ENCODE assay signal across 9 mouse cellular contexts in the genomic region with DNA sequence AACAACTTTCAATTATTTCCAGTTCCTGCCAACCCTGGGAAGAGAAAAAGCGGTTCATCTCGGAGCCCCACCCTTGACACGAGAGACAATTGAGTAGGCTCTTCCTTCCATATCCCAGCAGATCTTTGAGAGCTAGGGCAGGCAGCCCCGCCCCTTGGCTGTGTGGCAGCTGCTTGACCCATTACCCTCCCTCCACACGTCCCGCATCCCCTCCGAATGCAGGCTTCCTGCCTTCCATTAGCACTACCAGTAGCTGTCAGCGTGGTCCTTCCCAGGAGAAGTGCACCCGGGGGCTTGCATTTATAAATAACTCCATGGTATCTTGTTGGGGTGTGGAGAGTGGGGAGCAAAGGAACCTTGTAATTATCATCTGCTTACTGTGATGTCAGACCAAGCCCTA. TPM values are rescaled to one million over a fixed set of nuclear protein-coding genes. Genes with fewer than 3 reads are reported as not detected.
A peak's percentile ranks its signal among the peaks of the same experiment; 100 is the strongest.
DNase-seq lines count a peak whose midpoint lies in the region; ATAC-seq and TF ChIP-seq lines count a peak whose summit lies in the region.
"Had no signal": no experiment of that assay in that cellular context is flagged by ENCODE, and none has a peak within 500 bp of the region (broad histone marks: within the 10 kb centered on the region; RNA-seq: fewer than 3 reads in every experiment).

No protein-coding gene starts in this region.

- H3K9ac ChIP-seq in lung, embryonic 16.5 days (ENCODE audit: low read length), result no peak overlapping the region
- H3K9ac ChIP-seq: limb, embryonic 15.5 days had no signal

- H3K9me3 ChIP-seq in lung, embryonic 16.5 days (ENCODE audit: control insufficient read depth, low read length), result no peaks in the 10 kb centered on the region
- H3K9me3 ChIP-seq: limb, embryonic 15.5 days had no signal

- peak overlapping the region; percentile 26; the same call in 1 of the 2 replicates for H3K27ac ChIP-seq in lung, embryonic 16.5 days (ENCODE audit: low read length)
- H3K27ac ChIP-seq: limb, embryonic 15.5 days had no signal

- TF ChIP-seq CTCF in brain, embryonic 14.5 days (IDR thresholded peaks at IDR 0.05; ENCODE audit: borderline replicate concordance, extremely low read depth, insufficient read depth, insufficient read length), result no peak

- peaks cover 15% of the 10 kb centered on the region for H3K4me1 ChIP-seq in lung, embryonic 16.5 days (replicated peaks; ENCODE audit: control insufficient read depth, insufficient read depth, low read length)

- no peak for ATAC-seq in lung, embryonic 16.5 days (ENCODE audit: low read depth)
- no peak for ATAC-seq in frontal cortex, adult (ENCODE audit: low TSS enrichment)

- TF ChIP-seq POLR2A in brain, embryonic 14.5 days (IDR thresholded peaks at IDR 0.05; ENCODE audit: borderline replicate concordance, extremely low read depth, insufficient read depth, insufficient read length, poor library complexity, severe bottlenecking), result no peak

- DNase-seq in cerebellum, adult 9-11 months, result peak; percentile 51
- DNase-seq in cerebellum, postnatal 4 days (ENCODE audit: low spot score in 2 of 2), result no peak
- peak; percentile 65 for DNase-seq in brain, embryonic 14.5 days (ENCODE audit: low read depth)
- DNase-seq in heart, postnatal 4 days, result peak; percentile 24
- DNase-seq in thymus, postnatal 25 days, result no peak
- DNase-seq in cerebellum, postnatal 14 days, result no peak

- no peaks in the 10 kb centered on the region for H3K36me3 ChIP-seq in lung, embryonic 16.5 days (ENCODE audit: control insufficient read depth, insufficient read depth, low read length)
- H3K36me3 ChIP-seq: limb, embryonic 15.5 days had no signal

- WGBS in lung, embryonic 16.5 days, result 23% methylated on average over 9 of the region's 9 CpGs

- H3K4me3 ChIP-seq in lung, embryonic 16.5 days (ENCODE audit: low read length), result no peak overlapping the region
- H3K4me3 ChIP-seq: limb, embryonic 15.5 days had no signal

- no peaks in the 10 kb centered on the region for H3K27me3 ChIP-seq in lung, embryonic 16.5 days (ENCODE audit: control insufficient read depth, insufficient read depth, low read depth, low read length)
- H3K27me3 ChIP-seq: limb, embryonic 15.5 days had no signal

- no peak overlapping the region for H3K4me2 ChIP-seq in lung, embryonic 16.5 days (ENCODE audit: low read depth, low read length)
- H3K4me2 ChIP-seq: limb, embryonic 15.5 days had no signal

RNA-seq across cellular contexts. Expression of a gene that starts 2.3 kb away (rescaled TPM):
- 24.4 and 39.0 TPM in 2 replicates for polyA plus RNA-seq in brain, embryonic 14.5 days (2012; rRNA removed)
- 10 to 100 TPM; 10.0 to 11.3 TPM for total RNA-seq in heart, postnatal 4 days (2021)
- 30.7 and 34.9 TPM in 2 replicates for polyA plus RNA-seq in lung, embryonic 16.5 days (2015; fragmentation: Nextera tagmentation; extraction: Ambion mirVana)

Comparison
In these comparisons a context has a peak if more than half of its experiments do, and no peak if none do; other contexts are left out.
1. DNase-seq: peak in cerebellum, adult 9-11 months (single experiment), brain, embryonic 14.5 days (single experiment) and heart, postnatal 4 days (single experiment); none in cerebellum, postnatal 4 days (0 of 2), thymus, postnatal 25 days (single experiment) and cerebellum, postnatal 14 days (0 of 2).